Mouse (Mus musculus) kidney, postnatal 36 days (tissue): ENCODE data around the gene Alyref.
A peak's percentile ranks its signal among the peaks of the same experiment; 100 is the strongest.

ENCODE experiments used
- DNase-seq, 2 experiments: peaks; one replicate each; pipeline ENCODE4 v3.0.0; 2021 to 2022; ENCODE audit warnings: mixed read lengths in 2 of 2

Gene Alyref

GRCm38 (mm10) chr11:120625152-120625775 lies 27.1 kb upstream of the Alyref start, which contains the start of gene Sirt7:
Gene Sirt7 (minus strand): TSS chr11:120625240.
- no peak for DNase-seq

- DNase-seq: peak; percentile 89 to 95
Observed at GRCm38 (mm10) chr11:120624680-120625111, 26.5 kb upstream of the Alyref start.

- peak; percentile 81 to 89 for DNase-seq
Observed at GRCm38 (mm10) chr11:120623961-120624679, 26.0 kb upstream of the Alyref start.

- no peak for DNase-seq
Observed at GRCm38 (mm10) chr11:120622805-120623204, 24.6 kb upstream of the Alyref start.

GRCm38 (mm10) chr11:120620195-120620594 lies 22.0 kb upstream of the Alyref start:
- no peak for DNase-seq

- no peak for DNase-seq
Observed at GRCm38 (mm10) chr11:120618619-120619535, 20.7 kb upstream of the Alyref start.

- peak; percentile 95 to 98 for DNase-seq
Observed at GRCm38 (mm10) chr11:120617519-120618112, 19.5 kb upstream of the Alyref start, which contains the start of gene Pcyt2. Gene Pcyt2 (minus strand): TSS chr11:120617936.

- peak; percentile 74 to 84 for DNase-seq
Observed at GRCm38 (mm10) chr11:120616617-120617294, 18.6 kb upstream of the Alyref start.

GRCm38 (mm10) chr11:120615606-120616203 lies 17.5 kb upstream of the Alyref start:
- no peak for DNase-seq

GRCm38 (mm10) chr11:120615167-120615566 lies 17.0 kb upstream of the Alyref start:
- no peak for DNase-seq

GRCm38 (mm10) chr11:120613976-120614375 lies 15.8 kb upstream of the Alyref start:
- DNase-seq: no peak

GRCm38 (mm10) chr11:120613481-120613972 lies 15.4 kb upstream of the Alyref start:
- DNase-seq: no peak

GRCm38 (mm10) chr11:120612763-120613162 lies 14.6 kb upstream of the Alyref start:
- peak; percentile 76 to 89 for DNase-seq

- no peak for DNase-seq
Observed at GRCm38 (mm10) chr11:120610477-120611046, 12.4 kb upstream of the Alyref start.

GRCm38 (mm10) chr11:120609250-120609649 lies 11.1 kb upstream of the Alyref start:
- peak; percentile 67 for DNase-seq

- DNase-seq: no peak
Observed at GRCm38 (mm10) chr11:120608241-120609034, 10.3 kb upstream of the Alyref start, which contains the start of gene Npb. Gene Npb (plus strand): TSS chr11:120608477.

GRCm38 (mm10) chr11:120606764-120607163 lies 8.6 kb upstream of the Alyref start:
- DNase-seq: no peak

GRCm38 (mm10) chr11:120605667-120606066 lies 7.5 kb upstream of the Alyref start:
- DNase-seq: no peak

GRCm38 (mm10) chr11:120603545-120603944 lies 5.4 kb upstream of the Alyref start:
- DNase-seq: no peak

GRCm38 (mm10) chr11:120600716-120601115 lies 2.6 kb upstream of the Alyref start:
- DNase-seq: no peak
